Mouse (Mus musculus): ENCODE measurements at regions not wholly inside any gene's neighbourhood (a gene's known extent, or its start where the extent isn't known, plus 50 kb on each side); places are given as distances from the start of the nearest gene placed in this dataset.
A peak's percentile ranks its signal among the peaks of the same experiment; 100 is the strongest.

DNA sequence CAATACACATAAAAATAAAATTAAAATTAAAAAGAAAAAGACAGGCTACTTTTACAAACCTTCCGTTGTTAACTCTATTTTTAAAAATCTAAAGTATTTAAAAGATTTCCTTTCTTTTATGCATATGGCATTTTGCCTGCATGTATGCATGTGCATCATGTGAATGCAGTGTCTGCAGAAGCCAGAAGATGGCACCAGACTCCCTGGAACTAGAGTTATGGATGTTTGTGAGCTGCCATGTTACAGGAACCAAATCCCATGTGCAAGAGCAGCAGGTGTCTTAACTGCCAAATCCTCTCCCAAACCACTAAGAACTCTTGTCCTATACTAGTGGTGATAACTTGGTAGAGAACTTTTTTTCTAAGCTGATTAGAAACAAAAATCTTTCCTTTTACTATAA, 60.1 kb upstream of the Abcb5 start:
- peak; percentile 73 to 77 for DNase-seq

DNA sequence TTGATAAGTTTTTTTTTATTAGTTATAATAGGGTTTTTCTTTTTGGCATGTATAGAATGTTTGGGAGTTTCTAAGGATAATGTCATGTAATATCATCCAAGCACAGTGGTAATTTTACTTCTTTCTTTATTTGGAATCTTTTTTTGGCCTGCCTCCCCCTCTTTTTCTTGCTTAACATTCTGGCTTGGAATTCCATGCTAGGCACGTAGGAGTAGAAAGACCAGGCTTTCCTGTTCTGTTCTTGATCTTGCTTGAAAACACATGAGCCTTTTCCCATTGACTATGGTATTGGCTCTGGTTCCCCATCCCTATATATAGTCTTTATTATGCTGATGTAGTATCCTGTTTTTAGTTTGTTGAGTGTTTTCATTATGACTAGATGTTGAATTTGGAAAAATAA, 57.8 kb upstream of the Abcb5 start:
- no peak for DNase-seq
